Mouse (Mus musculus): Measurements from ENCODE around the gene Hbp1. TPM values are rescaled to one million over a fixed set of nuclear protein-coding genes. Genes with fewer than 3 reads are reported as not detected.

Gene Hbp1
- total and polyA plus RNA-seq, 2 experiments from 2014 or later, result 97.9 to 153 TPM

GRCm38 (mm10) chr12:31969111-31969510 is 18.8 kb upstream of the Hbp1 start:
- TF ChIP-seq CTCF (IDR thresholded peaks at IDR 0.05; ENCODE audit: low read depth) (no peak), EP300 (IDR thresholded peaks at IDR 0.05; ENCODE audit: low read depth) (no peak)
- Histone ChIP-seq H3K27me3 (ENCODE audit: control insufficient read depth, insufficient read depth, low read length) (no peaks in the 10 kb centered on the region), H3K36me3 (replicated peaks; ENCODE audit: control insufficient read depth, insufficient read depth, low read length) (no peaks in the 10 kb centered on the region), H3K4me1 (ENCODE audit: control insufficient read depth, insufficient read depth) (no peaks in the 10 kb centered on the region), H3K9me3 (replicated peaks; ENCODE audit: control insufficient read depth, low read length) (no peaks in the 10 kb centered on the region), H3K4me2 (ENCODE audit: low read depth, low read length) (no peak overlapping the region), H3K9ac (replicated peaks; ENCODE audit: low read depth, low read length) (no peak overlapping the region), H3K27ac (ENCODE audit: low read depth) (peak overlapping the region; percentile 48; the same call in 1 of the 2 replicates), H3K4me3 (ENCODE audit: low read depth, low read length) (no peak overlapping the region)
- peak; percentile 32 for DNase-seq (ENCODE audit: low spot score)
- 9% methylated on average over 1 of the region's 1 CpGs for WGBS
- no peak for ATAC-seq (ENCODE audit: insufficient read depth, low read depth)

GRCm38 (mm10) chr12:31967536-31967935 is 17.2 kb upstream of the Hbp1 start:
- no peaks in the 10 kb centered on the region for H3K4me1 ChIP-seq (ENCODE audit: control insufficient read depth, insufficient read depth)
- peak; percentile 91 for TF ChIP-seq CTCF (IDR thresholded peaks at IDR 0.05; ENCODE audit: low read depth)
- no peak for TF ChIP-seq EP300 (IDR thresholded peaks at IDR 0.05; ENCODE audit: low read depth)
- H3K4me2 ChIP-seq (ENCODE audit: low read depth, low read length), result no peak overlapping the region
- 7% methylated on average over 2 of the region's 2 CpGs for whole genome bisulfite sequencing
- ATAC-seq (ENCODE audit: insufficient read depth, low read depth), result no peak
- H3K4me3 ChIP-seq (ENCODE audit: low read depth, low read length), result no peak overlapping the region
- H3K9ac ChIP-seq (replicated peaks; ENCODE audit: low read depth, low read length), result no peak overlapping the region
- H3K9me3 ChIP-seq (replicated peaks; ENCODE audit: control insufficient read depth, low read length), result no peaks in the 10 kb centered on the region
- peak; percentile 63 for DNase-seq (ENCODE audit: low spot score)
- no peaks in the 10 kb centered on the region for H3K27me3 ChIP-seq (ENCODE audit: control insufficient read depth, insufficient read depth, low read length)
- no peaks in the 10 kb centered on the region for H3K36me3 ChIP-seq (replicated peaks; ENCODE audit: control insufficient read depth, insufficient read depth, low read length)
- no peak overlapping the region for H3K27ac ChIP-seq (ENCODE audit: low read depth)

GRCm38 (mm10) chr12:31966405-31966804 is 16.1 kb upstream of the Hbp1 start:
- Histone ChIP-seq H3K27me3 (ENCODE audit: control insufficient read depth, insufficient read depth, low read length) (no peaks in the 10 kb centered on the region), H3K27ac (ENCODE audit: low read depth) (no peak overlapping the region), H3K9me3 (replicated peaks; ENCODE audit: control insufficient read depth, low read length) (no peaks in the 10 kb centered on the region), H3K36me3 (replicated peaks; ENCODE audit: control insufficient read depth, insufficient read depth, low read length) (no peaks in the 10 kb centered on the region), H3K4me3 (ENCODE audit: low read depth, low read length) (no peak overlapping the region), H3K4me1 (ENCODE audit: control insufficient read depth, insufficient read depth) (no peaks in the 10 kb centered on the region), H3K9ac (replicated peaks; ENCODE audit: low read depth, low read length) (no peak overlapping the region), H3K4me2 (ENCODE audit: low read depth, low read length) (no peak overlapping the region)
- TF ChIP-seq CTCF (IDR thresholded peaks at IDR 0.05; ENCODE audit: low read depth) (no peak), EP300 (IDR thresholded peaks at IDR 0.05; ENCODE audit: low read depth) (no peak)
- DNase-seq (ENCODE audit: low spot score) (no peak), ATAC-seq (ENCODE audit: insufficient read depth, low read depth) (no peak)
- WGBS, result 71% methylated on average over 4 of the region's 4 CpGs

GRCm38 (mm10) chr12:31965517-31966212 is 15.3 kb upstream of the Hbp1 start:
- H3K27me3 ChIP-seq (ENCODE audit: control insufficient read depth, insufficient read depth, low read length), result no peaks in the 10 kb centered on the region
- no peak for ATAC-seq (ENCODE audit: insufficient read depth, low read depth)
- H3K4me3 ChIP-seq (ENCODE audit: low read depth, low read length), result no peak overlapping the region
- TF ChIP-seq CTCF (IDR thresholded peaks at IDR 0.05; ENCODE audit: low read depth) (no peak), EP300 (IDR thresholded peaks at IDR 0.05; ENCODE audit: low read depth) (no peak)
- no peak overlapping the region for H3K4me2 ChIP-seq (ENCODE audit: low read depth, low read length)
- no peak overlapping the region for H3K27ac ChIP-seq (ENCODE audit: low read depth)
- no peaks in the 10 kb centered on the region for H3K9me3 ChIP-seq (replicated peaks; ENCODE audit: control insufficient read depth, low read length)
- H3K4me1 ChIP-seq (ENCODE audit: control insufficient read depth, insufficient read depth), result no peaks in the 10 kb centered on the region
- H3K9ac ChIP-seq (replicated peaks; ENCODE audit: low read depth, low read length), result no peak overlapping the region
- no peak for DNase-seq (ENCODE audit: low spot score)
- H3K36me3 ChIP-seq (replicated peaks; ENCODE audit: control insufficient read depth, insufficient read depth, low read length), result no peaks in the 10 kb centered on the region
- WGBS, result 80% methylated on average over 12 of the region's 12 CpGs

- no peak for ATAC-seq (ENCODE audit: insufficient read depth, low read depth)
- no peaks in the 10 kb centered on the region for H3K4me1 ChIP-seq (ENCODE audit: control insufficient read depth, insufficient read depth)
- no peaks in the 10 kb centered on the region for H3K9me3 ChIP-seq (replicated peaks; ENCODE audit: control insufficient read depth, low read length)
- H3K9ac ChIP-seq (replicated peaks; ENCODE audit: low read depth, low read length), result no peak overlapping the region
- no peak overlapping the region for H3K4me2 ChIP-seq (ENCODE audit: low read depth, low read length)
- H3K27me3 ChIP-seq (ENCODE audit: control insufficient read depth, insufficient read depth, low read length), result no peaks in the 10 kb centered on the region
- H3K36me3 ChIP-seq (replicated peaks; ENCODE audit: control insufficient read depth, insufficient read depth, low read length), result no peaks in the 10 kb centered on the region
- WGBS, result 85% methylated on average over 6 of the region's 6 CpGs
- no peak overlapping the region for H3K27ac ChIP-seq (ENCODE audit: low read depth)
- H3K4me3 ChIP-seq (ENCODE audit: low read depth, low read length), result no peak overlapping the region
- TF ChIP-seq CTCF (IDR thresholded peaks at IDR 0.05; ENCODE audit: low read depth), result no peak
- TF ChIP-seq EP300 (IDR thresholded peaks at IDR 0.05; ENCODE audit: low read depth), result no peak
- DNase-seq (ENCODE audit: low spot score), result no peak
Observed at GRCm38 (mm10) chr12:31964074-31964473, 13.7 kb upstream of the Hbp1 start.

GRCm38 (mm10) chr12:31955843-31956242 is 5.5 kb upstream of the Hbp1 start:
- no peak overlapping the region for H3K4me2 ChIP-seq (ENCODE audit: low read depth, low read length)
- peaks cover 7% of the 10 kb centered on the region; the same call in 1 of the 2 replicates for H3K4me1 ChIP-seq (ENCODE audit: control insufficient read depth, insufficient read depth)
- 83% methylated on average over 4 of the region's 4 CpGs for WGBS
- TF ChIP-seq CTCF (IDR thresholded peaks at IDR 0.05; ENCODE audit: low read depth), result no peak
- TF ChIP-seq EP300 (IDR thresholded peaks at IDR 0.05; ENCODE audit: low read depth), result no peak
- no peak overlapping the region for H3K4me3 ChIP-seq (ENCODE audit: low read depth, low read length)
- H3K27me3 ChIP-seq (ENCODE audit: control insufficient read depth, insufficient read depth, low read length), result no peaks in the 10 kb centered on the region
- ATAC-seq (ENCODE audit: insufficient read depth, low read depth) (no peak), DNase-seq (ENCODE audit: low spot score) (no peak)
- no peak overlapping the region for H3K9ac ChIP-seq (replicated peaks; ENCODE audit: low read depth, low read length)
- no peaks in the 10 kb centered on the region for H3K9me3 ChIP-seq (replicated peaks; ENCODE audit: control insufficient read depth, low read length)
- no peaks in the 10 kb centered on the region for H3K36me3 ChIP-seq (replicated peaks; ENCODE audit: control insufficient read depth, insufficient read depth, low read length)
- H3K27ac ChIP-seq (ENCODE audit: low read depth), result no peak overlapping the region
